In the genomic region with DNA sequence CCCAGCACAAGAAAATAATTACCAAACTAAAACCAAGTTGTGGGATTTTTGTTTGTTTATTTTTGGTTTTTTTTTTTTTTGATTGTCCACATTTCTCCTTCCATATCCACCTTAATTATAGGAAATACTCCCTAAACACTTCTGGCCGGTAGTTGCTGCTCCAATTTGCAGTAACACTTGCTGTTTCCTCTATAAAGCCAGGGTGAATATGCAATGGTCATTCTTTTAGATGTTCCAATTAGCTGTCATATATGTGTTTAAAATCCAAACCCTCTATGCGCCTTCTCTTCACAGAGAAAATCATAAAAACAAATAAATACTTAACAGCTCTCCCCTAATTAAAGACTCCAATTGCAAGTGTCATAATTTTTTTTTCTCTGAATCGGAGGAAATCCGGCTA, we compare ENCODE assay signal across 8 mouse cellular contexts. TPM values are rescaled to one million over a fixed set of nuclear protein-coding genes. Genes with fewer than 3 reads are reported as not detected.
DNase-seq lines count a peak whose midpoint lies in the region; ATAC-seq and TF ChIP-seq lines count a peak whose summit lies in the region.

No protein-coding gene starts in this region.

- H3K9me3 ChIP-seq in kidney, postnatal 0 days (replicated peaks; ENCODE audit: low read length): no peaks in the 10 kb centered on the region
- no peaks in the 10 kb centered on the region for H3K9me3 ChIP-seq in embryonic facial prominence, embryonic 12.5 days
- H3K9me3 ChIP-seq in intestine, embryonic 14.5 days (ENCODE audit: control insufficient read depth, low read length): no peaks in the 10 kb centered on the region
- H3K9me3 ChIP-seq in midbrain, postnatal 0 days (ENCODE audit: low read length): no peaks in the 10 kb centered on the region

- H3K4me1 ChIP-seq in kidney, postnatal 0 days (replicated peaks; ENCODE audit: insufficient read depth, low read length): no peaks in the 10 kb centered on the region
- no peaks in the 10 kb centered on the region for H3K4me1 ChIP-seq in embryonic facial prominence, embryonic 12.5 days
- peaks cover 3% of the 10 kb centered on the region; the same call in 1 of the 2 replicates for H3K4me1 ChIP-seq in intestine, embryonic 14.5 days (replicated peaks; ENCODE audit: control insufficient read depth, insufficient read depth, low read length)
- 0 out of 2 replicates have a peak, but pooled peaks cover 4% of the 10 kb centered on the region for H3K4me1 ChIP-seq in midbrain, postnatal 0 days (ENCODE audit: insufficient read depth, low read length)

- no peak for DNase-seq in kidney, postnatal 0 days (ENCODE audit: low spot score)
- no peak for DNase-seq in kidney, adult 11 months
- no peak for DNase-seq in intestine, embryonic 14.5 days (ENCODE audit: low spot score)
- no peak for DNase-seq in midbrain, postnatal 0 days (ENCODE audit: low spot score)
- no peak for DNase-seq in right cerebral cortex, adult 18-20 months
- DNase-seq in adrenal gland, postnatal 36 days: no peak
- DNase-seq in left cerebral cortex, adult 8-10 months (ENCODE audit: low spot score in 2 of 2): no peak

- no peaks in the 10 kb centered on the region for H3K27me3 ChIP-seq in kidney, postnatal 0 days (ENCODE audit: insufficient read depth, low read length)
- peaks cover 23% of the 10 kb centered on the region for H3K27me3 ChIP-seq in embryonic facial prominence, embryonic 12.5 days
- H3K27me3 ChIP-seq in intestine, embryonic 14.5 days (replicated peaks; ENCODE audit: control insufficient read depth, insufficient read depth, low read length): peaks cover 32% of the 10 kb centered on the region
- no peaks in the 10 kb centered on the region for H3K27me3 ChIP-seq in midbrain, postnatal 0 days (ENCODE audit: insufficient read depth, low read length)

- H3K36me3 ChIP-seq in kidney, postnatal 0 days (ENCODE audit: insufficient read depth, low read length): no peaks in the 10 kb centered on the region
- H3K36me3 ChIP-seq in embryonic facial prominence, embryonic 12.5 days: no peaks in the 10 kb centered on the region
- no peaks in the 10 kb centered on the region for H3K36me3 ChIP-seq in intestine, embryonic 14.5 days (ENCODE audit: control insufficient read depth, insufficient read depth, low read length)
- no peaks in the 10 kb centered on the region for H3K36me3 ChIP-seq in midbrain, postnatal 0 days (ENCODE audit: insufficient read depth, low read length)

- WGBS in kidney, postnatal 0 days: 6% methylated on average over 4 of the region's 4 CpGs
- WGBS in embryonic facial prominence, embryonic 12.5 days: 9% methylated on average over 4 of the region's 4 CpGs
- 5% methylated on average over 4 of the region's 4 CpGs for WGBS in intestine, embryonic 14.5 days
- 4% methylated on average over 4 of the region's 4 CpGs for WGBS in midbrain, postnatal 0 days

- no peak overlapping the region for H3K27ac ChIP-seq in kidney, postnatal 0 days
- no peak overlapping the region for H3K27ac ChIP-seq in embryonic facial prominence, embryonic 12.5 days
- H3K27ac ChIP-seq in intestine, embryonic 14.5 days (ENCODE audit: low read depth): no peak overlapping the region
- H3K27ac ChIP-seq in midbrain, postnatal 0 days (ENCODE audit: low read depth, low read length): peak overlapping the region; percentile 87; the same call in 1 of the 2 replicates

- peak overlapping the region; percentile 86 for H3K4me2 ChIP-seq in kidney, postnatal 0 days (ENCODE audit: low read length)
- peak overlapping the region; percentile 95 for H3K4me2 ChIP-seq in embryonic facial prominence, embryonic 12.5 days (replicated peaks)
- peak overlapping the region; percentile 55 for H3K4me2 ChIP-seq in intestine, embryonic 14.5 days (ENCODE audit: low read length)
- peak overlapping the region; percentile 95 for H3K4me2 ChIP-seq in midbrain, postnatal 0 days (ENCODE audit: low read depth, low read length, poor library complexity, severe bottlenecking)

- TF ChIP-seq CTCF in kidney, postnatal 0 days (IDR thresholded peaks at IDR 0.05; ENCODE audit: low read depth): no peak
- no peak for TF ChIP-seq CTCF in midbrain, postnatal 0 days (IDR thresholded peaks at IDR 0.05)

- ATAC-seq in kidney, postnatal 0 days (replicated peaks; ENCODE audit: low FRiP score, low read depth): no peak
- ATAC-seq in embryonic facial prominence, embryonic 12.5 days (ENCODE audit: insufficient number of reproducible peaks, insufficient read depth, low FRiP score, low TSS enrichment): no peak
- ATAC-seq in intestine, embryonic 14.5 days (replicated peaks; ENCODE audit: low FRiP score, low TSS enrichment, low read depth): no peak
- no peak for ATAC-seq in midbrain, postnatal 0 days (ENCODE audit: low FRiP score)

- H3K9ac ChIP-seq in kidney, postnatal 0 days (ENCODE audit: low read depth, low read length): peak overlapping the region; percentile 49; the same call in 1 of the 2 replicates
- H3K9ac ChIP-seq in embryonic facial prominence, embryonic 12.5 days: no peak overlapping the region
- no peak overlapping the region for H3K9ac ChIP-seq in intestine, embryonic 14.5 days (ENCODE audit: low read length)
- peak overlapping the region; percentile 74 for H3K9ac ChIP-seq in midbrain, postnatal 0 days (replicated peaks; ENCODE audit: low read length, poor library complexity, severe bottlenecking)

- H3K4me3 ChIP-seq in kidney, postnatal 0 days (replicated peaks; ENCODE audit: low read depth, low read length): peak overlapping the region; percentile 52
- H3K4me3 ChIP-seq in embryonic facial prominence, embryonic 12.5 days: peak overlapping the region; percentile 55
- peak overlapping the region; percentile 37 for H3K4me3 ChIP-seq in intestine, embryonic 14.5 days (ENCODE audit: low read depth, low read length)
- peak overlapping the region; percentile 74 for H3K4me3 ChIP-seq in midbrain, postnatal 0 days (ENCODE audit: low read depth, low read length)

RNA-seq across cellular contexts. Expression of gene Eml6, which starts 0.7 kb away (rescaled TPM):
- polyA plus RNA-seq in kidney, postnatal 0 days (2015; fragmentation: Nextera tagmentation; extraction: Ambion mirVana): 0.52 and 1.2 TPM in 2 replicates
- polyA plus RNA-seq in embryonic facial prominence, embryonic 12.5 days (2016; fragmentation: Nextera tagmentation; extraction: Ambion mirVana): 0.62 and 1.1 TPM in 2 replicates
- 0.87 and 0.90 TPM in 2 replicates for polyA plus RNA-seq in intestine, embryonic 14.5 days (2014; fragmentation: Nextera tagmentation; extraction: Ambion mirVana)
- 20.1 and 20.2 TPM in 2 replicates for total RNA-seq in midbrain, postnatal 0 days (2014; rRNA removed)
- polyA plus RNA-seq in midbrain, postnatal 0 days (2015; fragmentation: Nextera tagmentation; extraction: Ambion mirVana): 3.7 and 4.8 TPM in 2 replicates
- total RNA-seq in adrenal gland, postnatal 36 days (2021): 1 to 10 TPM; 3.6 to 5.2 TPM
- total RNA-seq in left cerebral cortex, adult 8-10 months (2022): 10 to 100 TPM; 18.4 to 20.9 (median 19.5) TPM

Comparison
In these comparisons a context has a peak if more than half of its experiments do, and no peak if none do; other contexts are left out.
1. H3K9ac ChIP-seq: peak in kidney, postnatal 0 days (single experiment) and midbrain, postnatal 0 days (single experiment); none in embryonic facial prominence, embryonic 12.5 days (single experiment) and intestine, embryonic 14.5 days (single experiment).
2. Peak in every context shown above with its lines, with median percentiles within 50 percentile points of each other: H3K4me2 ChIP-seq and H3K4me3 ChIP-seq.